Mouse (Mus musculus): ENCODE results near the gene Mdga1.
A peak's percentile ranks its signal among the peaks of the same experiment; 100 is the strongest.

The Mdga1 gene

DNA sequence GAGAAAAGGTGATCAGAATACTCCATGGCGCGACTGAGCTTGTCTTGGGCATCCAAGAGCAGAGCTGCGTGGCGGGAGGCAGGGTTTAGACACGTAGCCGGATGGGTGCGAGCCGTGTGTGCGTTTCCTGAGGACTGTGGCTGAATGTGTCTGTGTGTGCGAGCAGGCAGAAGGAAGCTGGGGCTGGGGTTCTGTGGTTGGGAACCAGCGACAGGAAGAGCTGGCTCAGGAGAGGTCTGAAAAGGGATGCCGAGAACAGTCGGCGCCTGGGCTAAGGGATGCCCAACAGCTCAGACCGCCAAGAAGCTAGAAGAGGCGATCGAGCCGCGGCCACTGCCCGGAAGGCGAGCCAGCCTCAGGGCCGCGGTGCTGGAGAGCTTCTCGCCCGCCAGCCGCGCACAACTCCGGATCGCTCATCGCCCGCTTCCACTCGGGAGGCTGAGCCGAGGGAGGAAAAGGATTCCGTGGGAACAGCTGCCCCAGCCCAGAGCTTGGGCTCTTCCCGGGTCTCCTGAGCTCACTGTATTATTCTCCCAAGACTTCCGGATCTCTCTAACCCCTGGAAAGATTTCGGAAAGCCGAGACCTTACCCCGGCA, 83.1 kb downstream of the Mdga1 start:
- peak; percentile 20 for DNase-seq (ENCODE audit: low read depth, low spot score)

- DNase-seq (ENCODE audit: low read depth, low spot score): no peak
Observed at GRCm38 (mm10) chr17:29886061-29886460, 83.8 kb downstream of the Mdga1 start.

DNA sequence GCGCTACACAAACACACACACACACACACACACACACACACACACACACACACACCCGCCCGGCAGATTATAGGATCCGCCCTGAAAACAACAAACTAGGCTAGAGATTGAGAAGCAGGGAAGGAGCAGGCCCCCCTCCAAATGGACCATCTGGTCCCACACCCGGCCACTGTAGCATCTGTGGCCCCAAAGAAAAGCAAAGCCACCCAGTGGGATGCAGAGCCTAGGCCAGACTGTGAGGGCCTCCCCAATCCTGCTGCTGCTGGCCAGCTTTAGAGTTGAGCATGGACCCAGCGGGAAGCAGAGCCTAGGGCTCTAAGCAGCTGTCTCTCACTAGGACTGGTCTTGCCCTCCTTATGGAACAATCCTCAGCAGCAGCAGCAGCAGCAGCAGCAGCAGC, 85.3 kb downstream of the Mdga1 start:
- no peak for DNase-seq (ENCODE audit: low read depth, low spot score)

- no peak for DNase-seq (ENCODE audit: low read depth, low spot score)
Observed at GRCm38 (mm10) chr17:29883351-29883750, 86.5 kb downstream of the Mdga1 start.

DNA sequence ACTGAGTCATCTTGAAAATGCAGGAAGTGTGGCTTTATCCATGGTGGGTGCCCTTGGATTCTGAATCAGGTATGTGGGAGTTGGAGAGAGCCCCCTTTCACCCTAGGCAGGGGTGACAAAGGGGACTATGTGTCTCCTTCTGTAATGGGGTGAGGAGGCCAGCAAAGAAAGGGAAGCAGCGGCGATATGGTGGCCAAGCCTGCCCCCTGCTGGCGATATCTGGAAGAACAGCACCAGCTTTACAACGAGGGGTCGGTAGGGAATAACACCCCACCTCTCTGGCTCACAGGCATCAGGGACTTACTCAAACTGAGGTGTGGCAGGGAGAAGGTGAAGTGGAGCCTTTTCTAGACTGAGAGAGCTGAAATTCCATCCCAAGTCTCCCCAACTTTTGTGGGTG, 87.0 kb downstream of the Mdga1 start:
- peak; percentile 68 for DNase-seq (ENCODE audit: low read depth, low spot score)

GRCm38 (mm10) chr17:29880251-29880650, 89.6 kb downstream of the Mdga1 start:
- no peak for DNase-seq (ENCODE audit: low read depth, low spot score)

- no peak for DNase-seq (ENCODE audit: low read depth, low spot score)
Observed at GRCm38 (mm10) chr17:29878990-29879389, 90.9 kb downstream of the Mdga1 start.

DNA sequence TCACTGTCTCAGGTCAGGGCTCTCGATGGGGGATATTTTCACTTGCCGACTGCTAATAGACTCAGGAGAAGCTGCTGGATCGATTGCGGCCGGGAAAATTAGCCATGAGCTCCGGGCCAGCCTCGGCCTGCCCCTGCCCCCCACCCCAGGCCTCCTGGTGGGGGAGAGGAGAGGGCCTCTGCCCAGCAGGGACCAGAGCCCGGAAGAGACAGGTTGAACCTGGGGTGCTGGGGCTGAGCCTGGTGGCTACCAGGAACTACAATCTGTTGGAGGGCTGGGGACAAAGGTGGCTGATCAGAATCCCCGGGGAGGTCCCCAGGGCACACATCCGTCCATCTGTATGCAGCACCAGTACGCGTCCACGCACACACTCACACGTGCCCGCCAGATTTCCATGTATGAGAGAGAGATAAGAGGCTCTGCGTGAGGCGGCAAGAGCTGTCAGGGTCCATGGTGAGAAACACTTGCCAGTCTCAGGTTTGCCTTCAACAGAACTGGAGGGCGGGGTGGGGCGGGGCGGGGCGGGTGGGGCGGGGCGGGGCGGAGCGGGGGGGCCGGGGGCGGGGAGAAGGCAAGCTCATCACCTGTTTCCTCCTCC, 95.7 kb downstream of the Mdga1 start:
- DNase-seq (ENCODE audit: low read depth, low spot score): no peak

- no peak for DNase-seq (ENCODE audit: low read depth, low spot score)
Observed at GRCm38 (mm10) chr17:29873580-29874015, 96.3 kb downstream of the Mdga1 start.

DNA sequence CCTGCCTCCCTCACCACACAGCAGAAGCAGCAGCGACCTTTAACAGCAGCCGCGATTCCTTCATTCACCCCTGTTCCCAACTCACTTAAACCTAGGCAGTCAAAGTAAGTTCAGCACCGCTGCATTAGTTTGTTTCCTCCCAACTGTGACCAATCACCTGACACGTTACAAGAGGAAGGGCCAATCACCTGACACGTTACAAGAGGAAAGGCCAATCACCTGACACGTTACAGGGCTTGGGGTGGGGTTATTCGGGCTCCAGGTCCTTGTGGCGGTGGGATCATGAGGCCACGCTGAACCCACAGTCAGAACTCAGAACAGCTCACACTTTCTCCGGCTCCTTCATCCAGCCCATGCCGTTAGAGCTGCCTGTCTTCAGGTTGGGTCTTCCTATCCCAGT, 99.6 kb downstream of the Mdga1 start:
- no peak for DNase-seq (ENCODE audit: low read depth, low spot score)

DNA sequence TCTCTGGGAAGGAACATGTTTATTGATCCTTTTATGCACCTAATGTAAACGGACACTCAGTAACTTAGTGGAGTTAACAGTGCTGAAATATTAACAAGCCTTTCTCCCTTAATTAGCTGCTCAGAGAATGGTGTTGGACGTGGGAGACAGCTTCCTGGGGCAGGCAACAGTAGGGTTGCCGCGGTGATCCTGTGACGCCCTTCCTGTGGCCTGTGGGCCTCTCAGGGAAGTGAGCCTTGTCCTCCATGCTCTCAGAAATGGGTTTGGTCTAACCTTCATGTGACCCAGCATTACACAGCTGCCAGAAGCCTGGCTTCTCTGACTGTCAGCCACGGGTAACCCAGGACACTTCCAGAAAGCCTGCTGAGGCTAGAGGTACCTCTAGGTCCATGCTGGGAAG, 104.0 kb downstream of the Mdga1 start:
- no peak for DNase-seq (ENCODE audit: low read depth, low spot score)

DNA sequence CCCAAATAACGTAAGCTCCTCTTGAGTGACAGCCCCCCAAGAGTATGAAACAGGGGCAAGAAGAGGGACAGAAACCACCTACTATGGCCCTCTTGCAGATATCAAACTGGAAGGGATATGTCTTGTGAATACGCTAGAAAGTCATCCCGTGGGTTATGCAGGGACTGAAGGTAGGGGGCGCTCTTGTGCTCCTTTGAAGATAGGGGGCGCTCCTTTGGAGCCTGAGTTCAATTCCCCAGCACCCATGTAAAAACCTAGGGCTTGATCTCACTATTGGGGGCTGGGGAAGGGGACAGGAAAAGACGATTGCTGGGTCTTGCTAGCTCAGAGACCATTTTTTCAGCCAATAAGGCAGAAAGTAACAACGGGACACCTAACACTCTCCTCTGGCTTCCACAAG, 105.4 kb downstream of the Mdga1 start:
- DNase-seq (ENCODE audit: low read depth, low spot score): no peak

GRCm38 (mm10) chr17:29859788-29860283, 110.1 kb downstream of the Mdga1 start:
- DNase-seq (ENCODE audit: low read depth, low spot score): no peak

DNA sequence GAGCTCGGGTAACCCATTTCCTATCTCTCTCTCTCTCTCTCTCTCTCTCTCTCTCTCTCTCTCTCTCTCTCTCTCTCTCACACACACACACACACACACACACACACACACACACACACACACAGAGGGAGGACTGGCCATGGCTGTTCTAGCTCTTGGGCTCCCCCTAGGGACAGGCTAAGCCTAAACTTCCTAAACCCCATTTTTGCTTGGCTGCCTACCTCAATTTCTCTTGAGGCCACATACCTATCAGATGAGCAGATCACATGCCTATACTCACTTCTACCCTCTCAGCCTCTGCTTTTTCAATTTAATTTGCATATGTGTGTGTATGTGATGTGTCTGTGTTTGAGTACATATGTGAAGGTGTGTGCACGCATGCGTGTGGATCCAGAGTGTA, 111.1 kb downstream of the Mdga1 start:
- DNase-seq (ENCODE audit: low read depth, low spot score): peak; percentile 58

GRCm38 (mm10) chr17:29855702-29856580, 113.9 kb downstream of the Mdga1 start:
- no peak for DNase-seq (ENCODE audit: low read depth, low spot score)

- no peak for DNase-seq (ENCODE audit: low read depth, low spot score)
Observed at GRCm38 (mm10) chr17:29854835-29855234, 115.1 kb downstream of the Mdga1 start.

DNA sequence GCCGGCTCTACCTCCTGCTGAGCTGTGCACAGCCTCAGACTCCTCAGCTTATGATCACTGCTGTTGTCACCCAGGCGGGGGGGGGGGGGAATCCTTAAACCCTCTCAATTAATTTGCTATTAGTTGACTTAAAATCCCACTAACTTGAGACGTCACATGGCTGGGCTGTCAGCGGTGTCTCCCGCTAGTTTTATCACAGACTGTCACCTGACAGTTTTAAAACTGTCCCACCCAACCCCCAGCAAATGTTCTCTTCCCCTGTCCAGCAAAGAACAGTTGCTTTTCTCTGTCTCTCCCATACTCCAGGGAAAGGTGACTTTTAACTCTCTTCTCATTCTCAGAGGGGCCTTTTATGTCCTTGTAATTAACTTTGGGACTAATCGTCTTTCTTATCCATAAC, 115.5 kb downstream of the Mdga1 start:
- DNase-seq (ENCODE audit: low read depth, low spot score): no peak

DNA sequence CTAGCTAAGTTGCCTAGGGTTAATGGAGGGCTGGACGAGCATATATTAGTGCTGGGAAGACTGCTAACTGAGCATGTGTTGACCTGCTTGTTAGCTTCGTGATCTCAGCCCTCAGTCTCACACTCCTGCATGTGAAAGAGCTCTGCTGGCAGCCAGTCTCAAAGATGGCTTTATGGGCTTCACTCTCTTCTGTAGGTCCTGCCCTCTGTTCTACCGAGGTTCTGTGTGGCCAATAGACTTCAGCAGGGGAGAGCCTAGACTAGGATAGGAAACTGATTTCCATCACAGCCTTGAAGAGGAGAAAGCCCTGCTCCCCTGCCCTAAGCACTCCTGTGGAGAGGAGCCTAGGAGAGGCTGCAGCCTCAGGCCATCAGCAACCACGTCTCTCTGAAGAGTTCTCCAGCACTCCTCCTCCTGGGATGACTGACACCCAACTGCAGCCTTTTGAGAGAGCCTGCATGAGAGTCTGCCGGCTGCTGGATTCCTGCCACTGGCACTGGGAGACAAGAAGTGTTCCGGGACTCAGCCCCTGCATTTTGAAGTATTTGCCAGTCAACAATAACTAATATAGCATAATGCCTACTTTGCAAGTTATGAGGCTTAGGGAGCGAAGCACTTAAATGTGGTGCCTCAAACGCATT, 116.9 kb downstream of the Mdga1 start:
- DNase-seq (ENCODE audit: low read depth, low spot score): no peak

DNA sequence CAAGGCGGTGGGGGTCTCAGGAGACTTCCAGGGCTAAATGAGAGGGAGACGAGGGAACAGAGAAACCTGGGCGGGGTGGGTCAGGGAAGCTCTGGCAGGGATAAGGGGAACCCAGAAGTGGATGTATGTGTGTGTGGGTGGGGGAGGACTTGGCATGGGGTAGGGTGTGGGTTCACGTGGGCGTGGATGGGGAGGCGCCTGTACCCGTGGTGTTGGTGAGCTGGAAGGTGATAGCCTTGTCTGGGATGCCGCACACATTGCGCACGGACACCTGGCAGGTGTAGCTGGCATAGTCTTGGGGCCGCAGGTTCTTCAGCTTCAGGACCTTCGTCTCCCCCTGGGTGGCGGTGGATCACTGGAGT, 120.5 kb downstream of the Mdga1 start:
- DNase-seq (ENCODE audit: low read depth, low spot score): no peak

DNA sequence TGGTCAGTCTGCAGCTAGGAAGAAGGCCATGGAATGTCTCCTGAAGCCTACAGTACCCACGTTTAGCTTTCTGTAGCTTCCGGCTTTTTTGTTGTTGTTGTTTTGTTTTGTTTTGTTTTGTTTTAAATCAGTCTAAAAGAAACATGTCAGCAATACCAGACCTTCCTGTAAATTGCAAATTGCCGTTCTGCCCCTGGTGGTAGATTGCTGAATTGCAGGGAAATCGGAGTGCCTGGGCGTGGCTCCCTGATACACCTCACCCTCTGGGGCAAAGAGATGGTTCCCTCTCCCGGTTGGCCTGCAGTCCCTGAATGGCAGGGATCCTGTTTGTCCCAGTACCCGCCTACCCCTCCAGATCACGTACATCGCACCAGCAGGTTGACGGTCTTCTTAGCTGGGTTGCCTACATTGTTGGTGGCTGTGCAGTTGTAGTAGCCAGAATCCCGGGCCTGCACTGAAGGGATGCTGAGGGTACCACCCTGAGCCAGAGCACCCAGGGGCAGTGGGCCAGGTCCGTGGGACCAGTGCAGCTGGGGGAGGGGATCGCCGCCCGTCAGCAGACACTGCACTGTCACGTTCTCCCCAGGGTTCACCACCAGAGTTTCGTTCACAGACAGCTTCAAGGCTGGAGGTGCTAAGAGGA, 121.0 kb downstream of the Mdga1 start:
- peak; percentile 77 for DNase-seq (ENCODE audit: low read depth, low spot score)

GRCm38 (mm10) chr17:29847291-29847690, 122.6 kb downstream of the Mdga1 start:
- DNase-seq (ENCODE audit: low read depth, low spot score): no peak

DNA sequence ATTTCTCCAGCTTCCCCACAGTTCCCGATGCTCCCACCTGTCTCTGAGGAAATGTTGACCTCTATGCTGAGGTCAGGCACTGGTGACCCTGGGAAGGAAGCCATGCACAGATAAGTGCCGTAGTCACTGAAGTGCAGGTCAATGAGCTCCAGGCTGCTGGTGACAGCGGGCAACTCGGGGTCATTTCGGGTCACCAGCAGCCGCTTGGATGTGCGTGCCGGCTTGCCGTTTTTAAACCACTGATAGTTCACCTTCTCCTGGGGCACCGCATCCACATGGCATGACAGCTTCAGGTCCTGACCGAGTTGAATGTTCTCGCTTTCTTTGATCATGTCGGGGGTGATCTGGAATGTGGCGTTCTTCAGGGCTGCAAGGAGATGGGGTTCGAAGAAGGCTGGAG, 123.6 kb downstream of the Mdga1 start:
- no peak for DNase-seq (ENCODE audit: low read depth, low spot score)
